Mouse (Mus musculus): ENCODE measurements at regions not wholly inside any gene's neighbourhood (a gene's known extent, or its start where the extent isn't known, plus 50 kb on each side); places are given as distances from the start of the nearest gene placed in this dataset.

DNA sequence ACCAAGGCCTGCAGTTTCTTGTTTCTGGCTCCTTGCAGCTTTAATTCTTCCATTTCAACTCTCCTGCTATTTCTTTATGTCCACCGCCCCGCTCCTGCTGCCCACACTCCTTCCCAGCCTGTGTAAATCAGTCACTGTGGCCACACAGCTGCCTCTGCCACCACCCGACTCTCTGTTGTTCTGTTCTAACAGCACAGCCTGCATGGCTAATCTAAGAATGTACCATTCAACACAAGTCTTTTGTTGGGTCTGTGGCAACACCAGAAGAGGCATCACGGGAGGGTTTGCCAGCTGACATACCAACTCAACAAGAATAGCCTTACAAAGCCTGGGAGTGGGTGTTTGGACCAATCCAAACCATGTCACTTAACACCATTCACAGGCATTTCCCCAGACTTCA lies 264.9 kb upstream of the Pum3 start:
- ATAC-seq (replicated peaks) = no peak
- WGBS = 69% methylated on average over 4 of the region's 4 CpGs

DNA sequence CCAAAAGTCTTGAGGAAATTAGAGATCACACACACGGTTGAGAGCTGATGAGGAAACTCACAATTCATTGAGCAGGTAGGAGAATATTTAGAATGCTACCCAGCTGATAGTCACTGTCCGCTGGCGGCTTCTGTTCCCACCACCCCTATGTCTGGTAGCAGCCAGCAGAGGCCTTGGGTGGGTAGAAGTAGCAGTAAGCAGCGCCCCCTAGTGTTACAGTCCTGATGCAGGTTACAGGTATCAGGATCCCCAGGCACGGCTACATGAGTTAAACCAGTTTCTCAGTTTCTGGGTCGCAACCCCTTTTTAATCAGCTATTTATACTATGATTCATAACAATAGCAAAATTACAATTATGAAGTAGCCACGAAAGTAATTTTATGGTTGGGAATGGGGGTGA lies 264.1 kb upstream of the Pum3 start:
- H3K27ac ChIP-seq (replicated peaks) = no peak overlapping the region
- no peak for ATAC-seq (replicated peaks)
- H3K4me3 ChIP-seq = no peak overlapping the region
- WGBS = 83% methylated on average over 7 of the region's 7 CpGs
- no peak overlapping the region for H3K4me2 ChIP-seq (replicated peaks)
- no peaks in the 10 kb centered on the region for H3K36me3 ChIP-seq
- no peaks in the 10 kb centered on the region for H3K27me3 ChIP-seq
- no peaks in the 10 kb centered on the region for H3K4me1 ChIP-seq
- no peak overlapping the region for H3K9ac ChIP-seq (replicated peaks)
- H3K9me3 ChIP-seq = no peaks in the 10 kb centered on the region

More for the DNA sequence above, 264.9 kb upstream of the Pum3 start:
- no peak overlapping the region for H3K4me3 ChIP-seq
- H3K27ac ChIP-seq (replicated peaks) = no peak overlapping the region
- no peak overlapping the region for H3K4me2 ChIP-seq (replicated peaks)
- no peaks in the 10 kb centered on the region for H3K4me1 ChIP-seq
- no peak overlapping the region for H3K9ac ChIP-seq (replicated peaks)
- no peaks in the 10 kb centered on the region for H3K9me3 ChIP-seq
- no peaks in the 10 kb centered on the region for H3K36me3 ChIP-seq
- H3K27me3 ChIP-seq = no peaks in the 10 kb centered on the region

GRCm38 (mm10) chr19:27692944-27693343 lies 263.3 kb upstream of the Pum3 start:
- no peaks in the 10 kb centered on the region for H3K36me3 ChIP-seq
- H3K27me3 ChIP-seq = no peaks in the 10 kb centered on the region
- no peak overlapping the region for H3K27ac ChIP-seq (replicated peaks)
- H3K4me3 ChIP-seq = no peak overlapping the region
- no peaks in the 10 kb centered on the region for H3K4me1 ChIP-seq
- no peak overlapping the region for H3K9ac ChIP-seq (replicated peaks)
- no peak overlapping the region for H3K4me2 ChIP-seq (replicated peaks)
- H3K9me3 ChIP-seq = no peaks in the 10 kb centered on the region
- no peak for ATAC-seq (replicated peaks)
- 93% methylated on average over 6 of the region's 6 CpGs for WGBS

DNA sequence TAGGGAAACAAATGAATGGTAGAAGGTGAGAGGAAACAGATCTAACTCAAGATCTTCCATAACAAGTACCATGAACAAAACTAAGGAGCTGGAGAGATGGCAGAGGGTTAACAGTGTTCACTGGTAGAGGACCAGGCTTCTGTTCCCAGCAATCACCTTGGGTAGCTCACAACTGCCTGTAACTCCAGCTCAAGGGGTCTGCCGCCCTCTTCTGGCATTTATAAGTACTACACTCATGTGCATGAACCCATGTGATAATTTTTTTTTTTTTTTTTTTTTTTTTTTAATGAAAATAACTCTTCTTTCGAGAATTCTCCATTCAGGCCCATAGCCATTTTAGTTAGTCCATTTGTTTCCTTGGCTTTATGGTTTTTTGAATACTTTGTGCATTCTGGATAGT lies 253.8 kb upstream of the Pum3 start:
- no peak for ATAC-seq (replicated peaks)
- 38% methylated on average over 2 of the region's 2 CpGs for WGBS
- Histone ChIP-seq H3K36me3 (no peaks in the 10 kb centered on the region), H3K4me1 (no peaks in the 10 kb centered on the region), H3K9ac (replicated peaks) (no peak overlapping the region), H3K4me2 (replicated peaks) (no peak overlapping the region), H3K27ac (replicated peaks) (no peak overlapping the region), H3K4me3 (no peak overlapping the region), H3K27me3 (no peaks in the 10 kb centered on the region), H3K9me3 (no peaks in the 10 kb centered on the region)

DNA sequence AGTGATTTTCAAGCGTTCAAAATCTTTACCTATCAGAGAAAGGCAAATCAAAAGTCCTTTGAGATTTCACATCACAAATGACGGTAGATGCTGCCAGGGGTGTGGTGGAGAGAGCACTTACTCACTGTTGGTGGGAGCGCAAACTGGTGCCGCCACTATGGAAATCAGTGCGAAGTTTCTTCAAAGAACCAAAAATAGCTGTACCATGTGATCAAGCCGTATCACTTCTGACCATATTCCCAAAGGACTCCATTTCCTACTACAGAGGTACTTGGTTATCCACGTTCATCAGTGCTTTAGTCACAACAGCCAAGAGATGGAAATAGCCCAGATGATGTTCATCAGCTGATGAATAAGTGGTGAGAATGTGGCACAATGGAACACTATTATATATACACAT lies 249.8 kb upstream of the Pum3 start:
- H3K4me1 ChIP-seq = no peaks in the 10 kb centered on the region
- no peaks in the 10 kb centered on the region for H3K36me3 ChIP-seq
- H3K9me3 ChIP-seq = no peaks in the 10 kb centered on the region
- H3K27me3 ChIP-seq = no peaks in the 10 kb centered on the region
- no peak overlapping the region for H3K9ac ChIP-seq (replicated peaks)
- no peak for ATAC-seq (replicated peaks)
- H3K27ac ChIP-seq (replicated peaks) = no peak overlapping the region
- 80% methylated on average over 7 of the region's 7 CpGs for WGBS
- H3K4me2 ChIP-seq (replicated peaks) = no peak overlapping the region
- H3K4me3 ChIP-seq = no peak overlapping the region

- 91% methylated on average over 2 of the region's 2 CpGs for WGBS
- Histone ChIP-seq H3K4me2 (replicated peaks) (no peak overlapping the region), H3K4me3 (no peak overlapping the region), H3K36me3 (no peaks in the 10 kb centered on the region), H3K27ac (replicated peaks) (no peak overlapping the region), H3K27me3 (no peaks in the 10 kb centered on the region), H3K9me3 (no peaks in the 10 kb centered on the region), H3K9ac (replicated peaks) (no peak overlapping the region), H3K4me1 (no peaks in the 10 kb centered on the region)
- no peak for ATAC-seq (replicated peaks)
Measured at GRCm38 (mm10) chr19:27672679-27673190, 243.1 kb upstream of the Pum3 start.

DNA sequence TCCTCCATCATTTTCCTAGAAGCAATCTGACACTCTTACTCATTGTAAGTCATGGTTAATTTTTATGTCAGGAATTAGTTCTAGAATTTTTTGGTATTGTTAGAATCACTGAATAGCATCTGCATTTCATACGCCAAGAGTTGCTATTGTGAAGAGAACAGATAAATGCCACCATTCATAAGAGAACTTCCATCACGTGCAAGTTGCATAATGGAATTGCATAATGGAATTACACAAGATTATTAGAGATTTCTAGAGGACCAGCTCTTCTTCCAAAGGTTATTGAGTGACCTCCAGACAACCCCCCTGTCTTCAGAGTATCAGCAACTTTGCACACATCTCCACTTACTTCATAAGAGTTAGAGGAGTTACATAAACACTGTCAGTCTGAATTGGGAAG lies 233.7 kb upstream of the Pum3 start:
- Histone ChIP-seq H3K4me1 (no peaks in the 10 kb centered on the region), H3K27me3 (no peaks in the 10 kb centered on the region), H3K4me3 (no peak overlapping the region), H3K9me3 (no peaks in the 10 kb centered on the region), H3K36me3 (no peaks in the 10 kb centered on the region), H3K9ac (replicated peaks) (no peak overlapping the region), H3K4me2 (replicated peaks) (no peak overlapping the region), H3K27ac (replicated peaks) (no peak overlapping the region)
- 50% methylated on average over 2 of the region's 2 CpGs for WGBS
- no peak for ATAC-seq (replicated peaks)

GRCm38 (mm10) chr19:27641001-27641400 lies 211.4 kb upstream of the Pum3 start:
- Histone ChIP-seq H3K4me3 (no peak overlapping the region), H3K4me1 (no peaks in the 10 kb centered on the region), H3K9ac (replicated peaks) (no peak overlapping the region), H3K27me3 (no peaks in the 10 kb centered on the region), H3K27ac (replicated peaks) (no peak overlapping the region), H3K9me3 (no peaks in the 10 kb centered on the region), H3K36me3 (no peaks in the 10 kb centered on the region), H3K4me2 (replicated peaks) (no peak overlapping the region)
- ATAC-seq (replicated peaks) = no peak
- 23% methylated on average over 3 of the region's 3 CpGs for WGBS

DNA sequence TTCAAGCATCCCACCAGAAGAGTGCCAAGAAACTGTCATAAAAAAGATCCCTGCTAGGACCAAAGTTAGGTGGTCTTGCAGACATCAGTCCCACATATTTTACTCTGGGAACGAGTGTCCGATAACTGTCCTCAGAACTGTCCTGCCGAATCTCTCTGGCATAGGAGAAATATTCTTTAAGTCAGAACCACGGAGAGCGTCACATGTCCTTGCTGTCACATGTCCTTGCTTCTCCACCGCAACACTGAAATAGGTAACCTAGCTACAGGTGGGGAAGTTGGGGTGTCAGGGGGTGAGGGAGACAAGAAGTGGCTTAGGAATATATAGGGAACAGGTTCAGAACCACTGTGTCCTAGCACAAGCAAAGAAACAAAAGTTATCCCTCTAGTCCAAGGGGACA lies 203.5 kb upstream of the Pum3 start:
- no peaks in the 10 kb centered on the region for H3K9me3 ChIP-seq
- no peak overlapping the region for H3K9ac ChIP-seq (replicated peaks)
- no peaks in the 10 kb centered on the region for H3K4me1 ChIP-seq
- WGBS = 83% methylated on average over 6 of the region's 6 CpGs
- H3K36me3 ChIP-seq = no peaks in the 10 kb centered on the region
- H3K4me3 ChIP-seq = no peak overlapping the region
- H3K27me3 ChIP-seq = no peaks in the 10 kb centered on the region
- no peak overlapping the region for H3K27ac ChIP-seq (replicated peaks)
- no peak overlapping the region for H3K4me2 ChIP-seq (replicated peaks)
- ATAC-seq (replicated peaks) = no peak

GRCm38 (mm10) chr19:27627626-27628025 lies 198.0 kb upstream of the Pum3 start:
- H3K36me3 ChIP-seq = no peaks in the 10 kb centered on the region
- no peak overlapping the region for H3K4me3 ChIP-seq
- H3K27ac ChIP-seq (replicated peaks) = no peak overlapping the region
- no peak overlapping the region for H3K9ac ChIP-seq (replicated peaks)
- no peaks in the 10 kb centered on the region for H3K27me3 ChIP-seq
- ATAC-seq (replicated peaks) = no peak
- H3K4me1 ChIP-seq = no peaks in the 10 kb centered on the region
- no peaks in the 10 kb centered on the region for H3K9me3 ChIP-seq
- 98% methylated on average over 1 of the region's 1 CpGs for WGBS
- no peak overlapping the region for H3K4me2 ChIP-seq (replicated peaks)

GRCm38 (mm10) chr19:27617522-27617921 lies 187.9 kb upstream of the Pum3 start:
- 81% methylated on average over 5 of the region's 5 CpGs for WGBS
- H3K4me1 ChIP-seq = no peaks in the 10 kb centered on the region
- H3K4me3 ChIP-seq = no peak overlapping the region
- no peak overlapping the region for H3K27ac ChIP-seq (replicated peaks)
- no peak overlapping the region for H3K4me2 ChIP-seq (replicated peaks)
- no peaks in the 10 kb centered on the region for H3K9me3 ChIP-seq
- no peak for ATAC-seq (replicated peaks)
- H3K36me3 ChIP-seq = no peaks in the 10 kb centered on the region
- H3K9ac ChIP-seq (replicated peaks) = no peak overlapping the region
- H3K27me3 ChIP-seq = no peaks in the 10 kb centered on the region

DNA sequence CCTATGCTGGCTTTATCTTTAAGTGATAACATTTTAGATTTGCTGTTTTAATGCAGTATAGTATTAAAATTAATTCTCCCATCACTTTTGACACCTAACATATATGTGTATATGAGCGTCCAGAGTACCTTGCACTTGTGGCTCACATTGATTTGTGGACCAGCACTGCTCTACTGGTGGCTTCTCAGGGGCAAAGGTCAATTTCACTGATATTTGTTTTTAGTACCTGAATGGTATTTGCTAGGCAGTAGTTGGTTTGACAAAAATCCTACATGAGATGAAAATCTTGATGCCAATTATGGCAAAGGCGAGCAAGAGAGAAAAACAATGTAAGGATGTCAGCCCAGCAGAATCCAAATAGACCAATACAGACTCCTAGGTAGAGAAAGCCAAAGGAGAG lies 177.3 kb upstream of the Pum3 start:
- Histone ChIP-seq H3K4me2 (replicated peaks) (no peak overlapping the region), H3K36me3 (no peaks in the 10 kb centered on the region), H3K4me1 (peaks cover 5% of the 10 kb centered on the region; the same call in 1 of the 2 replicates), H3K9me3 (no peaks in the 10 kb centered on the region), H3K9ac (replicated peaks) (no peak overlapping the region), H3K4me3 (no peak overlapping the region), H3K27me3 (no peaks in the 10 kb centered on the region), H3K27ac (replicated peaks) (no peak overlapping the region)
- WGBS = 91% methylated on average over 2 of the region's 2 CpGs
- ATAC-seq (replicated peaks) = no peak

DNA sequence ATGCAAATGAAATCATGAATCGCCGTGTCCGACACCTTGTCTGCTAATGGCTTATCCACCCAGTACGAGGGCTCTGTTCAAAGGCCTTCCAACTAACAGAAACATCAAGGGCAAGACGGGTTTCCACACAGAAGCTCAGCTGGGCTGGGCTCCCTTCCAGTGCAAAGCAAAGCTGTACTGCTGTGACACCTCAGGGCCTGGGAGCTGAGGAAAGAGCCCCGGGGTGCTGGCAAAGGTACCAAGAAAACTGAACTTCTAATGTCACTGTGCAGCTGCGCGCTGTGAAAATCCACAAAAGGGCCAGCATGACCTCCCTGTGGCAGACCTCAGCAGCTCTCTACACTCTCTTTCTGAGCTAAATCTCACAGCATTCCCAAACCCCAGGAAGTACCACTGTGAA lies 173.7 kb upstream of the Pum3 start:
- Histone ChIP-seq H3K9me3 (no peaks in the 10 kb centered on the region), H3K4me2 (replicated peaks) (no peak overlapping the region), H3K36me3 (no peaks in the 10 kb centered on the region), H3K4me3 (no peak overlapping the region), H3K4me1 (peaks cover 20% of the 10 kb centered on the region), H3K27me3 (no peaks in the 10 kb centered on the region), H3K27ac (replicated peaks) (no peak overlapping the region), H3K9ac (replicated peaks) (no peak overlapping the region)
- 17% methylated on average over 8 of the region's 8 CpGs for WGBS
- 0 out of 2 replicates have a peak, but pooled peaks have one; percentile 21 for ATAC-seq (replicated peaks)

Measured in forebrain, embryonic 15.5 days (tissue).